Mouse (Mus musculus): ENCODE data around the gene R3hcc1l.

DNA sequence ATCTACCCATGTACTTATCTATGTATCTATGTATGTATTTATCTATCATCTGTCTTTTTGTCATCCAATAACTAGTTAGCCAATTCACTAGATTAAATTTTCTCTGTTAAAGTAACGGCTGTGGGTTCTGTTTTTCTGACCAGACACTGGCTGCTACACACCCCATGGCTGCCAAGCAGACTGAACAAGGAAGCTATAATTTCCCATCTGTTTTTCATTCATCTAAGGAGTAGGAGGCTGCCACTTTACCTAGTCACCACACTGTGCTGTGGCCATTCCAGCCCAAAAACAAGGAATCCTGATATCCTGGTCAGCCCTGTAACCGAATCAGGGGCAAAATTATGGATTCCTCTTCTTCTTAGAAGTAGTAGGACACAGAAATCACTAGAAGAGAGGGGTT lies 115.1 kb downstream of the R3hcc1l start:
- TF ChIP-seq NANOG (IDR thresholded peaks at IDR 0.05; ENCODE audit: borderline replicate concordance, low read length) = no peak
- no peak for TF ChIP-seq CTCF (conservative IDR thresholded peaks at IDR 0.05; ENCODE audit: low read length)
- no peak for TF ChIP-seq POU5F1 (IDR thresholded peaks at IDR 0.05; ENCODE audit: borderline replicate concordance, low read length)
